Mouse (Mus musculus): ENCODE measurements at regions not wholly inside any gene's neighbourhood (a gene's known extent, or its start where the extent isn't known, plus 50 kb on each side); places are given as distances from the start of the nearest gene placed in this dataset.

DNA sequence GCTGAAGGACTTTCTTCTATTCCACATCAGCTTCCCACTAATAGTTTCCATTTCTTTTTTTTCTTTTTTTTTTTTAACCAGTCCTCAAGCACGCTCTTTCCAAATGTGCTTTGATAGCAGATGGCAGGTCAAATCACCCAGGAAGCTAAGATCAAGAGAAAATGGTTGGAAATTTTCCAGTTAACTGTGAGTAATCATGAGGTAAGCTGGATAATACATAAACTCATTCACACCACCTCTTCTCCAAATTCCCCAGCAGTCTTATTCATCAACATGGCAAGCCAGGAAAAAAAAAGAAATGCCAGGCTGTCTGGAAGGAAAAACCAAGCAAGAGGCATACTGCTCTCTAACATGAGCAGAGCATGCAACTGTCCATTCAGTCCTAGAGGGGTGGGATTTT lies 79.8 kb upstream of the Mtap start:
- H3K27ac ChIP-seq (ENCODE audit: control insufficient read depth, insufficient read depth, low read depth, low read length): no peak overlapping the region
- no peaks in the 10 kb centered on the region for H3K27me3 ChIP-seq (ENCODE audit: control insufficient read depth, insufficient read depth, low read length)
- H3K4me3 ChIP-seq (ENCODE audit: control insufficient read depth, low read depth, low read length): no peak overlapping the region
- H3K4me1 ChIP-seq (ENCODE audit: control insufficient read depth, insufficient read depth, low read length): no peaks in the 10 kb centered on the region
- H3K36me3 ChIP-seq (ENCODE audit: control insufficient read depth, insufficient read depth, low read length): no peaks in the 10 kb centered on the region
- no peak for TF ChIP-seq CTCF (IDR thresholded peaks at IDR 0.05; ENCODE audit: control insufficient read depth, insufficient read depth, insufficient replicate concordance, low read depth, low read length)
- no peak for TF ChIP-seq POLR2A (IDR thresholded peaks at IDR 0.05; ENCODE audit: control insufficient read depth, low read depth, low read length)

DNA sequence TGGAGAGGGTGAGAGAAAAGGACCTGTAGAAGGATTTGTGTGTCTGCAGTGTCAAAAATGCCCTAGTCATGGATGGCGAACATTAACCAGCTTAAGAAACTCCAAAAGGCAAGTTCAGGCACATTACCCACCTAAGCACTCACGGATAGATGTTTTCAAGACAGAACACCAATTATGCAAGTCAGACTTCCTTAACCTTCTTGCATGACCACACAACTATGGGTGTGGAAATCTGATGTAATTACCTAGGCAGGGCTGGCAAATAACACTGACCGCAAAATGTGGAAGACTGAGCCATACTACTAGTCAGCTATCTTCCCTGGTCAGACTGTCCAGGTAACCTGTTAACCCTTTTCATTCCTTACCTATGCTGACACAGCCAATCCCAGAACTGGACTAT lies 81.0 kb upstream of the Mtap start:
- Histone ChIP-seq H3K4me1 (ENCODE audit: control insufficient read depth, insufficient read depth, low read length) (no peaks in the 10 kb centered on the region), H3K36me3 (ENCODE audit: control insufficient read depth, insufficient read depth, low read length) (no peaks in the 10 kb centered on the region), H3K27ac (ENCODE audit: control insufficient read depth, insufficient read depth, low read depth, low read length) (no peak overlapping the region), H3K4me3 (ENCODE audit: control insufficient read depth, low read depth, low read length) (no peak overlapping the region), H3K27me3 (ENCODE audit: control insufficient read depth, insufficient read depth, low read length) (no peaks in the 10 kb centered on the region)
- no peak for TF ChIP-seq POLR2A (IDR thresholded peaks at IDR 0.05; ENCODE audit: control insufficient read depth, low read depth, low read length)

DNA sequence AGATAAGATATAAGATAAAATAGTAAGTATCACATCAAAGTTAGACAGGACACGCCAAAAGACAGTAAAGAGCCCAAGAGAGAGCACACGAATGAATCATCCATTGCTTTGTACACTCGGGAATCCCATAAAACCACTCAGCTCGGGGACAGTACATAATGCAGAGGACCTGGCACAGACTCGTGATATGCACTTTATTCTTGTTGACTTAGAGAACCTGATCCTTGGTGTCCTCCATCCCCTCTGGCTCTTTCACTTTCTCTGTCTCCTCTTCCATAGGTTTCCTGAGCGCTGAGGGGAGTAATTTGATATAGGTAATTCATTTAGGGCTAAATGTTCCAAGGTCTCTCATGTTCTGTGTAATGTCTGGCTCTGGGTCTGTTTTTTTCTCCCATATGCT lies 83.3 kb upstream of the Mtap start:
- no peaks in the 10 kb centered on the region for H3K36me3 ChIP-seq (ENCODE audit: control insufficient read depth, insufficient read depth, low read length)
- no peaks in the 10 kb centered on the region for H3K27me3 ChIP-seq (ENCODE audit: control insufficient read depth, insufficient read depth, low read length)
- no peak overlapping the region for H3K4me3 ChIP-seq (ENCODE audit: control insufficient read depth, low read depth, low read length)
- H3K27ac ChIP-seq (ENCODE audit: control insufficient read depth, insufficient read depth, low read depth, low read length): no peak overlapping the region
- TF ChIP-seq CTCF (IDR thresholded peaks at IDR 0.05; ENCODE audit: control insufficient read depth, insufficient read depth, insufficient replicate concordance, low read depth, low read length) (no peak), POLR2A (IDR thresholded peaks at IDR 0.05; ENCODE audit: control insufficient read depth, low read depth, low read length) (no peak)
- H3K4me1 ChIP-seq (ENCODE audit: control insufficient read depth, insufficient read depth, low read length): no peaks in the 10 kb centered on the region

DNA sequence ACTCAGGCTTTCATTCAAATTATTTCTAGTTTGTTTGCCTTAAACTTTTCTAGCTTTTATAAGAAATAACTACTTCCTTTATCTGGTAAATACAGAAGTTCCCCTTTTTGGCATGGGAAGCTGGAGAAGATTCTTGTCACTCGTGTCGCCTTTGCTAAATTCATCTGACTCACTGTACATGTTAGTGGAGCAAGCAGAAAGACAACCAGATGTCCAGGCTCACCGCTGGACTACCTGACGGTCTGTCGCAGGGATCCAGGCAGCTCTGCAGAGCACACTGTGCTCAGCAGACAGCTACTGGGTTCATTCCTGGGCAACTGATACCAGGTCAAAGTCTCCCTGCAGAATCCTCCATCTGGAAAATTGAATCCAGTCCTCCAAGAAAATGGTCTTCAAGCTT lies 85.0 kb upstream of the Mtap start:
- Histone ChIP-seq H3K4me1 (ENCODE audit: control insufficient read depth, insufficient read depth, low read length) (no peaks in the 10 kb centered on the region), H3K4me3 (ENCODE audit: control insufficient read depth, low read depth, low read length) (no peak overlapping the region), H3K27me3 (ENCODE audit: control insufficient read depth, insufficient read depth, low read length) (no peaks in the 10 kb centered on the region), H3K36me3 (ENCODE audit: control insufficient read depth, insufficient read depth, low read length) (no peaks in the 10 kb centered on the region), H3K27ac (ENCODE audit: control insufficient read depth, insufficient read depth, low read depth, low read length) (no peak overlapping the region)
- no peak for TF ChIP-seq POLR2A (IDR thresholded peaks at IDR 0.05; ENCODE audit: control insufficient read depth, low read depth, low read length)
- TF ChIP-seq CTCF (IDR thresholded peaks at IDR 0.05; ENCODE audit: control insufficient read depth, insufficient read depth, insufficient replicate concordance, low read depth, low read length): no peak

DNA sequence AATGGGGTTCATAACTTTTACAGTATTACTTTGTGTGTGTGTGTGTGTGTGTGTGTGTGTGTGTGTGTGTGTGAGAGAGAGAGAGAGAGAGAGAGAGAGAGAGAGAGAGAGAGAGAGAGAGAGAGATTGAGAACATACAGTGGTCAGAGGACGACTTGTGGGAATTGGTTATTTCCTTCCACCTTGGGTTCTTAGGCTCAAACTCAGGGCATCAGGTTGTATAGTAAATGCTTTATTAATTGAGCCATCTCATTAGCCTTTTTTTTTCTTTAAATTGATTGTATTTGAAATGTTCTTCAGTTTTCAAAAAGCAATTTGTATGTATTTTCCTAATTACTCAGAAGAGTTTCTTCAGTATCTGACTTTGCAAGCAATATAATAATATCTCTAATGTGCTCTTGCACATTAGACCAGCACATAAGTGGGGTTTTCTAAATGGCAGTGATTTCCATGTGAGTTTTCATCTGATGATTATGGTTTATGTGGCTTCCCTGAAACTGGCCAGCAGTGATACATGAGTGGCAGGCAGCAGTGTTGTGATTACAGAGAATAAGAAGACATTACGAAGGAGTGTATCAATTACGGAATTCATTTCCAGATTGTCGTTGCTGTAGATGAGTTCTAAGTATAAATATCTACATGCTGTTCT lies 86.2 kb upstream of the Mtap start:
- Histone ChIP-seq H3K4me1 (ENCODE audit: control insufficient read depth, insufficient read depth, low read length) (no peaks in the 10 kb centered on the region), H3K4me3 (ENCODE audit: control insufficient read depth, low read depth, low read length) (no peak overlapping the region), H3K27ac (ENCODE audit: control insufficient read depth, insufficient read depth, low read depth, low read length) (no peak overlapping the region), H3K27me3 (ENCODE audit: control insufficient read depth, insufficient read depth, low read length) (no peaks in the 10 kb centered on the region), H3K36me3 (ENCODE audit: control insufficient read depth, insufficient read depth, low read length) (no peaks in the 10 kb centered on the region)
- TF ChIP-seq POLR2A (IDR thresholded peaks at IDR 0.05; ENCODE audit: control insufficient read depth, low read depth, low read length) (no peak), CTCF (IDR thresholded peaks at IDR 0.05; ENCODE audit: control insufficient read depth, insufficient read depth, insufficient replicate concordance, low read depth, low read length) (no peak)

DNA sequence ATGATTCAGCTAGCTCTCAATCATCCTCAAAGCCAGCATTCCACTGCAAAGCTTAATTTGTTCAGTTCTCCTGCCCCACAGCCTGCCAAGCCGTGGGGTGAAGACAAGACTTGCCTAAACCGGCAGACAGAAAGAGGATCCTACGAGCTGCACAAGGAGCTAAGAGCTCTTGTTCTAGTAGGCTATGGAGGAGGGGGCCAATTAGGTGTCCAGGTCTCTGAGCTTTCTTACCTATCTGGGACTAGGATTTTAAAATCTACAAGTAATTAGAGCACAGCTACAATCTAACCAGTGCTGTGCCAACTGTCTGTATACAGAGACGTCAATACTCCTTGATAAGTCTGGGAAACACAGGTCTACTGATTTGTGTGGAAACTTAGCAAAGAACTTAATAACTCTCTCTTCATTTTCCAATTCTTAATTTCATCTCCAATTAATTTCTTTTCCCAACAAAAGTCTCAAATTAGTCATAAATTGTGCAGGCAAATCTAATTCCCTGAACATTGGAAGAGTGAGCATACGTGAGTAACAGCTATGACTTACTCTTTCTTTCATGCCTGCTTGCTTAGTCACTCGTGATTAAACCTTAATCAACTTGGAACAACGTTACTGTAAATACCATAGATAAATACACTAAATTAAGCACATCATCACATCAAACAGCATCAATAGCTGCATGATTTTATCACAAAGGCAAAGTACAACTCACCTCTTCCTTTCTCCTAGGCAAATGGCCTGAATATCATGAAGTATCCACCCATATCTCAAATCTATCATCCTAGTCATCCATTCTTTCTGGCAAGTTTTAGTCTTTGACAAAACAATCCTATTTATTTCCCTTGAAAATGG lies 87.1 kb upstream of the Mtap start:
- Histone ChIP-seq H3K4me1 (ENCODE audit: control insufficient read depth, insufficient read depth, low read length) (no peaks in the 10 kb centered on the region), H3K4me3 (ENCODE audit: control insufficient read depth, low read depth, low read length) (no peak overlapping the region), H3K27ac (ENCODE audit: control insufficient read depth, insufficient read depth, low read depth, low read length) (no peak overlapping the region), H3K27me3 (ENCODE audit: control insufficient read depth, insufficient read depth, low read length) (no peaks in the 10 kb centered on the region), H3K36me3 (ENCODE audit: control insufficient read depth, insufficient read depth, low read length) (no peaks in the 10 kb centered on the region)
- TF ChIP-seq CTCF (IDR thresholded peaks at IDR 0.05; ENCODE audit: control insufficient read depth, insufficient read depth, insufficient replicate concordance, low read depth, low read length): no peak
- TF ChIP-seq POLR2A (IDR thresholded peaks at IDR 0.05; ENCODE audit: control insufficient read depth, low read depth, low read length): no peak

DNA sequence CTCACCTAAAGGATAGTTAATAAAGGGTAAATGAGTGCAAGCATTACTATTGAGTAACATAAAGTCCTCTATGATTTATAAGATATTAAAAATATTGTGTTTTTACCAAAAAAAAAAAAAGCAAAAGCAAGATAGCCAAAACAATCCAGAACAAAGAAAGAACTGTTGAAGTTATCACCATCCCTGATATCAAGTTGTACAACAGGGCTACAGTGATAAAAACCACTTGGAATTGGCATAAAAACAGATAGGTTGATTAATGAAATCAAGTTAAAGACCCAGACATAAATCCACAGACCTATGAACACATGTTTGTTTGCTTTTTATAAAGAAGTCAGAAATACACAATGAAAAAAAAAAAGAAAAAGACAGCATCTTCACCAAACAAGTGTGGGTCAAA lies 92.4 kb upstream of the Mtap start:
- TF ChIP-seq POLR2A (IDR thresholded peaks at IDR 0.05; ENCODE audit: control insufficient read depth, low read depth, low read length) (no peak), CTCF (IDR thresholded peaks at IDR 0.05; ENCODE audit: control insufficient read depth, insufficient read depth, insufficient replicate concordance, low read depth, low read length) (no peak)
- Histone ChIP-seq H3K27ac (ENCODE audit: control insufficient read depth, insufficient read depth, low read depth, low read length) (no peak overlapping the region), H3K4me1 (ENCODE audit: control insufficient read depth, insufficient read depth, low read length) (no peaks in the 10 kb centered on the region), H3K4me3 (ENCODE audit: control insufficient read depth, low read depth, low read length) (no peak overlapping the region), H3K27me3 (ENCODE audit: control insufficient read depth, insufficient read depth, low read length) (no peaks in the 10 kb centered on the region), H3K36me3 (ENCODE audit: control insufficient read depth, insufficient read depth, low read length) (no peaks in the 10 kb centered on the region)

Data from testis, adult 2 months (tissue).